Mouse (Mus musculus) G1E (cell line): ENCODE results near the gene Sox8.

Source experiments
- CTCF ChIP-seq: IDR thresholded peaks from 2 replicates; pipeline ENCODE4 v1.5.1; 2012; ENCODE audit warnings: low read depth, low read length, inconsistent platforms, mixed read lengths
- POLR2AphosphoS5 ChIP-seq: IDR thresholded peaks from 2 replicates; pipeline ENCODE4 v1.6.1; 2012; ENCODE audit warnings: low read depth, low read length, inconsistent platforms; ENCODE audit not compliant: insufficient replicate concordance

DNA sequence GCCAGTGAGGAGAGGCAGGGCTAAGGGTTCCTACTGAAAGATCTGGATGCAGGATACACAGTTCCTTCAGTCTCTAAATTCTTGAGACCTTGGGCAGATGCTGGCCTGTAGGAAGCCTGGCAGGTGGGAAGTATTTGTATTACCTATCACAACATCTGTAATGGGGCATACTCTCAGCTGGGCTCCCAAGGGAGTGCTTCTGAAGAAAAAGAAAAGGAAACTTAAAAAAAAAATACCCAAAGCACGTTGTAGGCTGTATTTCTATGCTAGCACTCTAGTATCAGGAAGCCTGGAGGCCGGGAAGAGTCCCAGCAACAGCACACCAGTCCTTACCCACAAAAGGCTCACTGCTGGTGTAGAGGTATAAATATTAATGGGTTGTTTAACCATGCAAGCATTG, 7.2 kb upstream of the Sox8 start:
- TF ChIP-seq CTCF, result no peak
- no peak for TF ChIP-seq POLR2AphosphoS5
